Mouse (Mus musculus) liver, adult 2 months (tissue): ENCODE measurements around the gene Rsrc1. TPM values are rescaled to one million over a fixed set of nuclear protein-coding genes. Genes with fewer than 3 reads are reported as not detected.
A peak's percentile ranks its signal among the peaks of the same experiment; 100 is the strongest.
"Not testable (repeated sequence)": the region's sequence is repeated elsewhere in the genome, so short reads cannot be mapped to it uniquely, and the experiment has no call there.

ENCODE experiments used
- DNase-seq: peaks from one replicate; pipeline ENCODE4 v3.0.0-alpha.2; 2011; ENCODE audit warnings: low read depth, low spot score; ENCODE audit errors: extremely low read depth
- H3K27ac ChIP-seq: fragments of 200-500 bp; replicated peaks from 2 replicates; pipeline ENCODE4 v1.5.1; 2012; ENCODE audit warnings: low read depth, mild to moderate bottlenecking, control low read depth, inconsistent platforms, low read length; ENCODE audit not compliant: insufficient read depth
- H3K27me3 ChIP-seq: fragments of 200-500 bp; 2 replicates; pipeline ENCODE4 v1.6.1; 2012; ENCODE audit warnings: mild to moderate bottlenecking, moderate library complexity, low read length, inconsistent platforms; ENCODE audit not compliant: control insufficient read depth, insufficient read depth
- H3K36me3 ChIP-seq: fragments of 200-500 bp; 2 replicates; pipeline ENCODE4 v1.6.1; 2012; ENCODE audit warnings: low read length, inconsistent platforms; ENCODE audit not compliant: control insufficient read depth, insufficient read depth
- H3K4me1 ChIP-seq: fragments of 200-500 bp; 2 replicates; pipeline ENCODE4 v1.6.1; 2011; ENCODE audit warnings: low read length; ENCODE audit not compliant: control insufficient read depth, insufficient read depth
- H3K4me3 ChIP-seq: fragments of 200-500 bp; 2 replicates; pipeline ENCODE4 v1.5.1; 2011; ENCODE audit warnings: low read depth, mild to moderate bottlenecking, control low read depth, low read length, moderate library complexity; ENCODE audit not compliant: insufficient read depth
- H3K79me2 ChIP-seq: fragments of 200-500 bp; 2 replicates; pipeline ENCODE4 v1.6.1; 2012; ENCODE audit warnings: inconsistent platforms, mild to moderate bottlenecking, low read length, moderate library complexity; ENCODE audit not compliant: control insufficient read depth, insufficient read depth
- H3K9ac ChIP-seq: fragments of 200-500 bp; 2 replicates; pipeline ENCODE4 v1.6.1; 2012; ENCODE audit warnings: low read depth, mild to moderate bottlenecking, control low read depth, inconsistent platforms, low read length
- CTCF ChIP-seq: fragments of 200-500 bp; IDR thresholded peaks from 2 replicates; pipeline ENCODE4 v1.5.1; 2011; ENCODE audit warnings: low read depth, low read length, control low read depth
- POLR2A ChIP-seq: fragments of 200-500 bp; IDR thresholded peaks from 2 replicates; pipeline ENCODE4 v1.6.1; 2011; ENCODE audit warnings: low read length, control low read depth; ENCODE audit not compliant: insufficient read depth; ENCODE audit errors: extremely low read depth
- WGBS: fragments of 180-500 bp; shearing (Covaris S2); methylation state at CpG from one replicate; pipeline ENCODE4 v1.1.7; 2018; 5-methylcytosine and 5-hydroxymethylcytosine counted together
- polyA plus RNA-seq: library from polyadenylated mRNA; depleted of rRNA; stranded (reverse); fragments of >200 nt; gene quantifications from 2 replicates; pipeline ENCODE4 v1.2.3, GENCODE M21; 2012
- total RNA-seq: library from RNA; depleted of rRNA; stranded (reverse); fragments of >200 nt; gene quantifications from 2 replicates; pipeline ENCODE4 v1.2.3, GENCODE M21; 2014

Rsrc1 gene
- total and polyA plus RNA-seq, 2 experiments = 2.0 to 15.0 TPM

DNA sequence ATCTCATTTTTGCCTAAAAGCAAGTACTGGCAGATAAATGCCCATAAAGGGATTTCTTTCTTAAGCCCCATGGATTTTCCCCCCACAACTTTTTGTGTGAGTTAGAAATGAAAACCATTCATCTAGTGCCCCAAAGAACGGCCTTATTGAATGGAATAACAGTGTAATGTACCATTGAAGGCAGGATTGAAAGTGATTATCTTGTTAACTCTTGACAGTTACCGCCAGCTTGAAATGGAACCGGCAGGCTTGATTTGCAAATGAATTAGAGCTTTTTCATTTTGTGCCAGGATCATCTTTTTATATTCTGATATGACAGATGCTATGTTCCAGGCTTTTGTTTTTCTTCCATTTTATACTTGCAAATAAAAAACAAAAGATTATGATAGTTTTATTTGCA lies 166.1 kb downstream of the Rsrc1 start:
- Histone ChIP-seq H3K4me3 (no peak overlapping the region), H3K27me3 (no peaks in the 10 kb centered on the region), H3K27ac (no peak overlapping the region), H3K9ac (no peak overlapping the region), H3K79me2 (no peaks in the 10 kb centered on the region), H3K4me1 (no peaks in the 10 kb centered on the region), H3K36me3 (no peaks in the 10 kb centered on the region; the same call in 1 of the 2 replicates)
- DNase-seq = no peak
- WGBS = 90% methylated on average over 3 of the region's 3 CpGs
- no peak for TF ChIP-seq CTCF
- TF ChIP-seq POLR2A = no peak

GRCm38 (mm10) chr3:67197179-67197578 lies 216.0 kb downstream of the Rsrc1 start:
- 38% methylated on average over 3 of the region's 3 CpGs for WGBS
- Histone ChIP-seq H3K4me1 (no peaks in the 10 kb centered on the region), H3K79me2 (no peaks in the 10 kb centered on the region), H3K27me3 (no peaks in the 10 kb centered on the region), H3K9ac (no peak overlapping the region), H3K27ac (no peak overlapping the region), H3K4me3 (no peak overlapping the region), H3K36me3 (no peaks in the 10 kb centered on the region)
- peak; percentile 36 for DNase-seq
- TF ChIP-seq CTCF = no peak
- TF ChIP-seq POLR2A = no peak

DNA sequence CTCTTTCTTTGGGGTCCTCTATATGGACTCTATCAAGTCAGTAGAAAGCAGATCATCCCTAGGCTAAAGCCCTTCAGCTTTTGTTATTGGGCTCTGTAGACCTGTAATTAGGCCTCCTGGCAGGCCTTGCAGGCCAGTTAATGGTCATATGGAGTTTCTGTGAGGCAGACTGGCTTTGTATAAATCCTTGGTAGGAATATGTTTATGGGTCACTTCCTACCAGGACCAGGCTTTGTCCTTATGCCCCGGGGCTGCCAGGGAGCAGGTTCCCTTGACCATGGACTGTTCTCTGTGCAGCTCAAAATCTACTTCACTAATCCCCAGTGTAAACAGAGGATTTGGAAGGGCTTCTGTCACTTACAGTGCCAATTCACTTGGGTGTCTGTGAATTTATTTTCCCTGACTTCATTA lies 231.9 kb downstream of the Rsrc1 start:
- H3K27ac ChIP-seq = no peak overlapping the region
- no peak overlapping the region for H3K9ac ChIP-seq
- 71% methylated on average over 1 of the region's 1 CpGs for WGBS
- H3K36me3 ChIP-seq = no peaks in the 10 kb centered on the region
- no peak for TF ChIP-seq CTCF
- TF ChIP-seq POLR2A = no peak
- no peak for DNase-seq
- no peaks in the 10 kb centered on the region for H3K79me2 ChIP-seq
- H3K4me3 ChIP-seq = no peak overlapping the region
- no peaks in the 10 kb centered on the region for H3K4me1 ChIP-seq
- H3K27me3 ChIP-seq = no peaks in the 10 kb centered on the region

GRCm38 (mm10) chr3:67232617-67233241 lies 251.5 kb downstream of the Rsrc1 start:
- Histone ChIP-seq H3K9ac (no peak overlapping the region), H3K27me3 (no peaks in the 10 kb centered on the region), H3K4me3 (no peak overlapping the region), H3K79me2 (no peaks in the 10 kb centered on the region), H3K27ac (no peak overlapping the region), H3K4me1 (no peaks in the 10 kb centered on the region), H3K36me3 (no peaks in the 10 kb centered on the region)
- no peak for TF ChIP-seq CTCF
- TF ChIP-seq POLR2A = no peak
- WGBS = 65% methylated on average over 3 of the region's 3 CpGs
- DNase-seq = peak; percentile 63

DNA sequence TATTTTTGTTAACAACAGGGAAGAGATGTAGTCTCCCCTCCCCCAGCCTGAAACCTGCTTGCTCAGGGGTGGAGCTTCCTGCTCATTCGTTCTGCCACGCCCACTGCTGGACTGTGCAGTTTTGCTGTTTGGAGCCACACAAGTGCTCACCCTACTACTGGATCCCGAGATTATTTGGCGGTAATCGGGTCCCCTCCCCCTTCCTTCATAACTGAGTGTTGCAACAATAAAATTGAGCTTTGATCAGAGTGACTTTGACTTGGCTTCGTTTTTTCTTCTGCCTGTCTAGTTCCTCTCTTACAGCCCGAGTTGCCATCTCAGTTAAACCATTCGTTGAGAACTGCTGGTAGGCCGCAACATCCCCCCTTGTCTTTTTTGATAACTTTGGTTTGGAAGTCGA lies 261.3 kb downstream of the Rsrc1 start:
- not testable (repeated sequence) for H3K79me2 ChIP-seq, H3K27me3 ChIP-seq, H3K4me3 ChIP-seq, H3K4me1 ChIP-seq, H3K9ac ChIP-seq, H3K27ac ChIP-seq, H3K36me3 ChIP-seq
- WGBS = 58% methylated on average over 10 of the region's 10 CpGs
- peak; percentile 91 for DNase-seq

DNA sequence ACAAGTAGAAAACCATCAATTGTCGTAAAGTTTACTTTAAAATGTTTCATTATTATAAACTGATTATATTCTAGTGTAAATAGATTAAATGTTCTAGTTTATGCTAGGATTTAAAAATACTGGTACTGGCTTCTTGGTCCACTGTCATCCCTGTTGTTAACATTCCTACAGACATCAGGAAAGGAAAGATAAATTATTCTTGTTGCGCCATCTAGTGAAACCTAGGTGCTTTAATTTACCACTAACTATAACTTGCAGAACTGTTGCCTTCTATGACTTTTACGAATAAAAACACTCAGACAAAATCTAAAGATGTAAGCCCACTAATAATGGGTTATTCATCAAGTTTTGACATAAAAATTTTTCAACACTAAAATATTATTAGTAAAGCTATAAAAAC lies 286.3 kb downstream of the Rsrc1 start:
- Histone ChIP-seq H3K27me3 (no peaks in the 10 kb centered on the region), H3K27ac (no peak overlapping the region), H3K4me1 (no peaks in the 10 kb centered on the region), H3K9ac (no peak overlapping the region), H3K4me3 (no peak overlapping the region), H3K36me3 (no peaks in the 10 kb centered on the region), H3K79me2 (no peaks in the 10 kb centered on the region)
- TF ChIP-seq CTCF (0 out of 2 replicates have a peak, but pooled peaks have one; percentile 1), POLR2A (no peak)
- peak; percentile 41 for DNase-seq
- WGBS = 73% methylated on average over 3 of the region's 3 CpGs
